Mouse (Mus musculus): ENCODE results near the gene 4833427G06Rik.
"Not testable (repeated sequence)": the region's sequence is repeated elsewhere in the genome, so short reads cannot be mapped to it uniquely, and the experiment has no call there.

The 4833427G06Rik gene

GRCm38 (mm10) chr9:51101756-51102425 lies at the start of gene 4833427G06Rik:
Gene 4833427G06Rik, minus strand, starts transcription at chr9:51102078.
- DNase-seq (ENCODE audit: low spot score), result peak; percentile 71

- DNase-seq (ENCODE audit: low spot score), result no peak
These were observed 45.4 kb upstream of the 4833427G06Rik start for GRCm38 (mm10) chr9:51147294-51147693.

- no peak for DNase-seq (ENCODE audit: low spot score)
These were observed 44.6 kb upstream of the 4833427G06Rik start for GRCm38 (mm10) chr9:51146496-51146895.

DNA sequence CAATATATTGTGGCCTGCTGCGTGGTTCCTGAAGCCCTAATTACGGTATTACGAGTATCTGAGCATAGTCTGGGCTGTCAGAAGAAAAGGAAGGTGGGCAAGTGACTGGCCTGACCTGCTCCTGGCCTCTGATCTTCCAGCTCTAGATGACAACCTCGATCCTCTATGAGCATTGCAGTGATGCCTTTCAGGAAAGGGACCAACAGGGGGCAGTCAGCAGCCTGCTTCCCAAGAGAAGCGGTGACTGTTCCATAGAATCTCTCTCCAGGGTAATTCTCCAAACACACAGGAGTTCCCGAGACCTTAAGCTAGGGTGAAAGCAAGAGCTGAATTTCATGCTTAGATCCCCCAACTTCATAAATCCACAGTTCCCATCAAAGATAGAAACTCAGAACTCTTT lies 42.3 kb upstream of the 4833427G06Rik start:
- no peak for DNase-seq (ENCODE audit: low spot score)

GRCm38 (mm10) chr9:51143437-51143836 lies 41.6 kb upstream of the 4833427G06Rik start:
- DNase-seq (ENCODE audit: low spot score), result no peak

DNA sequence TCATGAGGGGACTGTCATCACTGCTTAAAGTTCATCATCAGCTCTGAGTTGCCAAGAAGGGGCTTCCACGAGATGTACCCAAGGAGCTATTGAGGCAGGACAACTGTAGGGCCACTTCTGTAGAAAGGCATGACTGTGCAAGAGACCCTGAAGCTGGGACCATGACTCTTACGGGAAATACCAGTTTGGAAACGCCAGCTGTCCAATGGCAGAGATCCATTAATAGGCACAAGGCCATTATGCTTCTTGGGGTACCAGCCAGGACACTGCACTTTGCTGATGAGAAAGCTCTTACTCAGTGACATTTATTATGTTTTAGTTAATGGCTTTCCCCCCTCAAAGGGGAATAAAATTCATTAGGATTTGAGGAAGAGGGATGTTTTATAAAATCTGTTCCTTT lies 38.8 kb upstream of the 4833427G06Rik start:
- no peak for DNase-seq (ENCODE audit: low spot score)

DNA sequence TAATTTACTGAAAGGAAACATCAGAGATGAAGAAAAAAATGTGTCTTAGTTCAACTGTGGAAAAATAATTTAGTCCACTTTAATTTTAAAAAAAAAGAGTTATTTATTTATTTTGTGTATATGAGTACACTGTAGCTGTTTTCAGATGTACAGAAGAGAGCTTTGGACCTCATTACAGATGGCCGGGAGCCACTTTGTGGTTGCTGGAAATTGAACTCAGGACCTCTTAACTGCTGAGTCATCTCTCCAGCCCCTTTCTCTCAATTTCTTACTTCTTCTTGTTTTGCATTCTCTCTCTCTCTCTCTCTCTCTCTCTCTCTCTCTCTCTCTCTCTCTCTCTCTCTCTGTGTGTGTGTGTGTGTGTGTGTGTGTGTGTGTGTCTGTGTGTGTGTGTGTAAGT lies 37.5 kb upstream of the 4833427G06Rik start:
- DNase-seq (ENCODE audit: low spot score), result not testable (repeated sequence)

- no peak for DNase-seq (ENCODE audit: low spot score)
These were observed 36.4 kb upstream of the 4833427G06Rik start for GRCm38 (mm10) chr9:51138301-51138700.

DNA sequence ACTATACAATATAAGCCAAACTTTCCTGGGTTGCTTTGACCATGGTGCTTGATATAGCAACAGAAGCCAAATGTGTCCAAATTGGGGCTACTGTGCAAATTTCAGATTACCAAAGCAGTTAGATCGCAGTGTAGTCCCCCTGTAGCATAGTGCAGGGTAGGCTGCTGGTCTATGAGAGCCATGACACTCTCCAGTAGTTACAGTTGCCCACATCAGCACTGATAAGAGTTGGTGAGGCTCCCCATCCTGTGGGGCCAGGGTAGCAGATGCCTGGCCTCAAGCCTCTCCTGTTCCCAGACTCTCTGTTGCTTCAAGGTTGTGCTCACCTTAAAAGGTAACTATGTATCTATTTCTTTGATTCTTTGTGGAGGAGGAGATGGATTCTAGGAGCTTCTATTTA lies 36.0 kb upstream of the 4833427G06Rik start:
- DNase-seq (ENCODE audit: low spot score), result no peak

DNA sequence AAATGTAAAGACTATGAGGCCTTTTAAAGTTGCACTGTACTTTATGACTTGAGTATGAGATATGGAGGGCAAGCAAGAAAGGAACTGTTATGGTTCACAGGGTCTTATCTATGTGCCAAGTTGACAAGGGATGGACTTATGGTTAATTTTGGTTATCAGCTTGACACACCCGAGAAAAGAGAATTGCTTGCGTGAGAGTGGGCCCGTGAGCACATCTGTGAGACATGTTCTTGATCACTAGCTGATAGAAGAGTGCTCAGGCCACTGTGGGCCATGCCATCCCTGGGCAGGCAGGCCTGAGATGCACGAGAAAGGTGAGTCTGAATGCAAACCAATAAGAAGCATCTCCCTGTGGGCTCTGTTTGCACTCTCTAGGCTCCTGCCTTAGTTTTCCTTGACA lies 35.6 kb upstream of the 4833427G06Rik start:
- DNase-seq (ENCODE audit: low spot score), result no peak

DNA sequence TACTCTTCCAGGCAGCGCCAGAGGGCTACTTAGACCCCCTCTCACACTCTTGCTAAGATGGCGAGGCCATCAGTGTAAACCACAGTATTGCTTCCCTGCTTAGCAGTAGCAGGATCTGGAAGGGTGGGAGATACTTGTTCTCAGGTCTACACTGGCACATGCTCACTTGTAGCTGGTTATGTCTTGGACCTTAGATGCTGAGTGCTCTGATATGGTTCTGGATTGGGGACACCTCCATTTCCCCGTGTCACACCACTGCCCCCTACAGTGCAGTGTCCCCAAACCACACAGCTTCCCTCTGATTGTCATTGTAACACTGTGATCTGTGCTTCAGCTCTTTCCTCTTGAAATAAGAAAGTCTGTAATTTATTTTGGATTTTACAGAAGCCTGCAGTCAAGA lies 35.1 kb upstream of the 4833427G06Rik start:
- peak; percentile 41 for DNase-seq (ENCODE audit: low spot score)

DNA sequence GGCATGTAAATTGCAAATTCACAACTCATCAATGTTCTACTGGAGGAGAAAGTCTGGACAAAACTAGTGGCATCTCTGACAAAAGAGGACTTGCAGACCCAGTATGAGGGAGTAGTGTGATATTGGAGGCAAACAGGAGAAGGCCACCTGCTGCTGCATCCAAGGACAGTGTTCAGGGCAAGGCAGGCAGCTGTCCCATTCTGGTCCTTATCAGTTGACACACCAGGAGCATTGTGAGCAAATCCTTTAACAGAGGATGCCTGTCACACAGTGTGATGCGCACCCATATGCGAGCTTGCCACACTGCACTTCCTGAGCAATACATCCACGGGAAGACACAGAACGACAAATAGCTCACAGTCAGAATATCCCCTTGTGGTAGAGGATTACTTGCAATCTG lies 12.9 kb upstream of the 4833427G06Rik start:
- no peak for DNase-seq (ENCODE audit: low spot score)

- no peak for DNase-seq (ENCODE audit: low spot score)
These were observed 3.9 kb upstream of the 4833427G06Rik start for GRCm38 (mm10) chr9:51105751-51106150.

- peak; percentile 68 for DNase-seq (ENCODE audit: low spot score)
These were observed 2.1 kb upstream of the 4833427G06Rik start for GRCm38 (mm10) chr9:51103808-51104514.

DNA sequence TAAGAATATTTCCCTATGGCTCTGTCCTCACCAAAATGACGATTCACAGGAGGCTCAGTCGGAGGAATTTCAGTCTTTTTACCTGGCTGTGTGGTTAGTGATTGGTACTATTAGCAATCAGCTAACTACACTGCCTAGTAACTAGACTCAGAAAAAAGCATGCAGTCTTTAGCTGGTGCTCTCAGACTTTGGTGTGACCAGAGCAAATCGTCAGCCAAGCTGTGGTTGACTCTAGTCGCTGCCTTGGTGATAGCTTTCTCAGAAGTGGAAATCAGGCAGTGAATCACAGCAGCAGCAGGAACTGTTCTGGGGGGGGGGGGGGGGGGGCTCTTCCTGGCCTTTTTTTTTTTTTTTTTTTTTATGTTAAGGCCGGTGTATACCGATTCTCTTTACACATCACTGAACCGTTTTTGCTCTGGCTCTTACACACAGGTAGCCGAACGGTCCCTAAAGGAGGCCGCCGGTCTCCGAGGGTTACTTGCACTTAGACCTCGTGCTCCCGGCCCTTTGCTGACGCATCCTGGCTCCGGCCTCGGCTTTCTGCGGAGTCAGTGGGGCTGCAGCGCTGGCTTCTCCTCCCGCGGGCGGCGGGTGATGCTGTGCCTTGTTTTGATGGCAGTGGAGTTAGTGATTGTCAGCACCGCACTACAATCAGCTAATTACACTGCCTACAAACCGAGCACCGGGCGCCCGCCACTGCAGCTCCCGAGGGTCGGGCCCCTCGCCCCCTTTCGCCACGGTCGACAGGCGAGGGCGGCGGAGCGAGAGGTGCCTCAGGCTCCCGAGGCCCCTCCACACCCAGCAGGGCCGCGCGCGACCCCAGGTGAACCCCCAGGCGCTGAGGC lies 1.3 kb upstream of the 4833427G06Rik start:
- DNase-seq (ENCODE audit: low spot score), result peak; percentile 63

DNA sequence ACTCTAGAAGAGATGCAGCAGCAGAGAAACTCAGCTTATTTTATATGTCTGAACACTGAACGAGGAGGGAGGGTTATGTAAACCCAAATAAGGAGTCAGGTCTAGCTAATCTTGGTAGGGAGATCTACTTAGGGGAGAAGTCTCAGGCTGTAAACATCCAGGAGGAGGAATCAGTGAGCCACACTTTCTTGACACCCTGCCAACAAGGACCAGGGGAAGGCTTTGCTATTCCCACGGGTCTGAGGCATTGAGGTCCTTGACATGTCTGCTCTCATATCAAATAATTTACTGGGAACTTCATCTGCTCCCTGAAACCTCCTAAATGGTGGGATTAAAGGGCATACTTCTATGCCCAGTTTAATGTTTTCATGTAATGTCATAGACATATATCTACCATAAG lies 5.6 kb downstream of the 4833427G06Rik start:
- peak; percentile 14 for DNase-seq (ENCODE audit: low spot score)

DNA sequence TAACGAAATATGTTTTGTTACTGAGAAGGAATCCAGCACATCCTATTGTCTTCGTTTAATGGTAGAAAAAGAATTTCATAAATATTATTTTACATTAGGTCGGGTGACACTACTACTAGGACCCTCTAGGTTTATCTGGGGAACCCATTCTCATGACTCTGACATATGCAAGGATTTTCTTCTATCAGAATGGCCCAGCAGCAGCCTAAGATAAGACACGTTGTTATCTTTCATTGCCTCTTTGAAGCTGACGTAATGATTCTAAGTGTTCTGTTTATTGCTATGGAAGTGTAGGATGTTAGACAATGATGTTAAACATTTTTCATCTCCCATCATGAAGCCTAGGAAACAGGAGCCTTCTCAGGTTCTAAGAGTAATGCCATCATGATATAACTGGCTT lies 8.2 kb downstream of the 4833427G06Rik start:
- no peak for DNase-seq (ENCODE audit: low spot score)

DNA sequence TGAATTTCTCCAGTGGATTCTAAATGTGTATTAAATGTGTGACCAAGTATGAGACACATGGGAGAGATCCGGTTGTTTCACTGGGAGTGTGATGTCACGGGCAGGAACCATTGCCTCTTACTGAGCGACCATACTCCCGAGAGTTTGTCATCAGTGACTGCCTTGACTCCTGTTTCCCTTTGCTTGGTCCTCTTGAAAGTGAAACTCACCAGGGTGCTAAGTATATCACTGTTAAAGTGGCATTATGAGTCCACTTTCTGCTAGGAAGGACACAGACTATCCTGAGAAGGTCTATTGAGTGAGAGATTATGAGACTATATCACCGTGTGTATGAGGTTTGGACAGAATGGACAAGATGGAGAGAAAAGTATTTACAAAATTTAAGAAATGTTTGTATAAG lies 20.3 kb downstream of the 4833427G06Rik start:
- DNase-seq (ENCODE audit: low spot score), result no peak

GRCm38 (mm10) chr9:51076979-51077315 lies 24.9 kb downstream of the 4833427G06Rik start, which contains the start of gene Layn:
Gene Layn, minus strand, starts transcription at chr9:51077094.
- peak; percentile 91 for DNase-seq (ENCODE audit: low spot score)

- DNase-seq (ENCODE audit: low spot score), result peak; percentile 26
These were observed 25.4 kb downstream of the 4833427G06Rik start for GRCm38 (mm10) chr9:51076300-51076978.

DNA sequence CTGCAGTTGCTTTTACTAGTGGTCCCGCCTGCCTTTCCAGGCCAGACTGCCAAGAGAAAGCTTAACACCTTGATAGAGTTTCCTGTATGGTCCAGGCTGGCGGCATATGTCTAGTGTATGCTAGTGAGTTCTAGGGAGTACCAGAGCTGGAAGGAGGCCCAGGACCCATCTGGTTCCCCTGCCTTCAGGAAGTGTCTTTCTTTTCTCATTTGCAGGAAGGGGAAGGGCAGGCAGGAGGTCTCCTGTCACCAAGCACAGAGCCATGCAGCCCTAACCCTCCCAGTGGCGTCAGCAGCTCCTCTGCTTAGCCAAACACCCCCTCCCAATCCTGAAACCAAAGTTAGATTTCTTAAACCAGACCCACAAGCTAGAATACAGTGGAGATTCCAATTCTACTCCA lies 26.1 kb downstream of the 4833427G06Rik start:
- DNase-seq (ENCODE audit: low spot score), result peak; percentile 11

GRCm38 (mm10) chr9:51070801-51071200 lies 31.1 kb downstream of the 4833427G06Rik start:
- peak; percentile 24 for DNase-seq (ENCODE audit: low spot score)
